12 mouse cellular contexts compared by ENCODE assay signal in the genomic region with DNA sequence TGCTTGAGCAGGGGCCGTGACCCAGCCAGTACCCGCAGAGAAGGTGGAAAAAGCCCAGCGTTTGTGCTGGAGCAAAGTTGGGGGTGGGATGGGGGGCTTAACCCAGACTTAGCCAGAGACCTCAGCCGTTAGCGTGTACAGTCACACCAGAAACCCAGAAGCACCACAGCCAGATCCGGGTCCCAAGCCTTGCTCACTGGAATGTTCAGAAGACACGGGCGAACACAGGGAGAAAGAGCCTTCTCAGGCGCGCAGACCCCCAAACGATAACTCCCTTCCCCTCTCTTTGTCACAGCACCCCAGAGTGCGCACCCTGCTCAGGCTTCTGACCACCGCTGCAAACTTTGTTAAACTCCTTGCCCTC. TPM values are rescaled to one million over a fixed set of nuclear protein-coding genes. Genes with fewer than 3 reads are reported as not detected.
A peak's percentile ranks its signal among the peaks of the same experiment; 100 is the strongest.
DNase-seq lines count a peak whose midpoint lies in the region; ATAC-seq and TF ChIP-seq lines count a peak whose summit lies in the region.
"Had no signal": no experiment of that assay in that cellular context is flagged by ENCODE, and none has a peak within 500 bp of the region (broad histone marks: within the 10 kb centered on the region; RNA-seq: fewer than 3 reads in every experiment).

No protein-coding gene starts in this region.

- no peak overlapping the region for H3K27ac ChIP-seq in forebrain, embryonic 12.5 days
- no peak overlapping the region for H3K27ac ChIP-seq in forebrain, embryonic 15.5 days (replicated peaks)
- no peak overlapping the region for H3K27ac ChIP-seq in ES-Bruce4 (ENCODE audit: insufficient read depth, low read length)
- H3K27ac ChIP-seq in hindbrain, embryonic 10.5 days = peak overlapping the region; percentile 59
- no peak overlapping the region for H3K27ac ChIP-seq in liver, embryonic 15.5 days (replicated peaks)
- no peak overlapping the region for H3K27ac ChIP-seq in cerebellum, adult 2 months (ENCODE audit: insufficient read depth, low read length)

- 0% methylated on average over 13 of the region's 13 CpGs for WGBS in forebrain, embryonic 12.5 days
- WGBS in forebrain, embryonic 15.5 days = 0% methylated on average over 13 of the region's 13 CpGs
- under 1% methylated on average over 13 of the region's 13 CpGs for WGBS in hindbrain, embryonic 10.5 days
- under 1% methylated on average over 13 of the region's 13 CpGs for WGBS in liver, embryonic 15.5 days (ENCODE audit: insufficient replicate concordance)
- 4% methylated on average over 13 of the region's 13 CpGs for WGBS in cerebellum, adult 2 months

- H3K4me3 ChIP-seq in forebrain, embryonic 12.5 days (replicated peaks) = peak overlapping the region; percentile 16; the same call in 1 of the 2 replicates
- no peak overlapping the region for H3K4me3 ChIP-seq in forebrain, embryonic 15.5 days
- no peak overlapping the region for H3K4me3 ChIP-seq in ES-Bruce4 (ENCODE audit: low read depth, low read length)
- H3K4me3 ChIP-seq in hindbrain, embryonic 10.5 days = peak overlapping the region; percentile 38
- peak overlapping the region; percentile 25 for H3K4me3 ChIP-seq in liver, embryonic 15.5 days (replicated peaks)
- no peak overlapping the region for H3K4me3 ChIP-seq in cerebellum, adult 2 months (replicated peaks; ENCODE audit: insufficient read depth, low read depth, low read length)
- H3K4me3 ChIP-seq: megakaryocyte, embryonic 14.5 days had no signal

- TF ChIP-seq EP300 in ES-Bruce4 (IDR thresholded peaks at IDR 0.05; ENCODE audit: insufficient read depth, low read depth, low read length) = no peak

- ATAC-seq in forebrain, embryonic 12.5 days (ENCODE audit: low FRiP score) = no peak
- no peak for ATAC-seq in forebrain, embryonic 15.5 days (replicated peaks)
- no peak for ATAC-seq in liver, embryonic 15.5 days (ENCODE audit: insufficient read depth)

- no peak overlapping the region for H3K9ac ChIP-seq in forebrain, embryonic 12.5 days
- no peak overlapping the region for H3K9ac ChIP-seq in forebrain, embryonic 15.5 days (replicated peaks)
- H3K9ac ChIP-seq in ES-Bruce4 (ENCODE audit: low read depth, poor library complexity, severe bottlenecking) = 0 out of 2 replicates have a peak overlapping the region, but pooled peaks have one; percentile 3
- no peak overlapping the region for H3K9ac ChIP-seq in liver, embryonic 15.5 days

- DNase-seq in hindbrain, embryonic 10.5 days (ENCODE audit: low spot score) = no peak
- DNase-seq in layer of hippocampus, adult 8-10 months (ENCODE audit: low spot score in 2 of 2) = no peak
- DNase-seq in cerebellum, adult 9-10 months = no peak
- DNase-seq in cerebellum, adult 2 months = no peak
- DNase-seq: gastrocnemius, postnatal 10 days had no signal

- no peak for TF ChIP-seq POLR2A in ES-Bruce4 (IDR thresholded peaks at IDR 0.05; ENCODE audit: insufficient read depth, low read length)
- TF ChIP-seq POLR2A in cerebellum, adult 2 months (IDR thresholded peaks at IDR 0.05; ENCODE audit: borderline replicate concordance, insufficient read depth, low read length) = no peak

- TF ChIP-seq CTCF in ES-Bruce4 (IDR thresholded peaks at IDR 0.05; ENCODE audit: low read depth, low read length) = no peak
- TF ChIP-seq CTCF in cerebellum, adult 2 months (IDR thresholded peaks at IDR 0.05; ENCODE audit: borderline replicate concordance, insufficient read depth, low read depth, low read length) = no peak

- peak overlapping the region; percentile 34 for H3K4me2 ChIP-seq in forebrain, embryonic 12.5 days
- H3K4me2 ChIP-seq in forebrain, embryonic 15.5 days (replicated peaks) = no peak overlapping the region; the same call in 1 of the 2 replicates
- peak overlapping the region; percentile 43 for H3K4me2 ChIP-seq in liver, embryonic 15.5 days

- peaks cover 26% of the 10 kb centered on the region for H3K4me1 ChIP-seq in forebrain, embryonic 12.5 days
- peaks cover 18% of the 10 kb centered on the region for H3K4me1 ChIP-seq in forebrain, embryonic 15.5 days
- H3K4me1 ChIP-seq in ES-Bruce4 (ENCODE audit: control insufficient read depth, insufficient read depth, low read length) = no peaks in the 10 kb centered on the region
- peaks cover 47% of the 10 kb centered on the region for H3K4me1 ChIP-seq in hindbrain, embryonic 10.5 days (replicated peaks)
- no peaks in the 10 kb centered on the region for H3K4me1 ChIP-seq in liver, embryonic 15.5 days (replicated peaks)
- no peaks in the 10 kb centered on the region for H3K4me1 ChIP-seq in cerebellum, adult 2 months (ENCODE audit: control insufficient read depth, insufficient read depth, low read length)
- H3K4me1 ChIP-seq: megakaryocyte, embryonic 14.5 days had no signal

- H3K36me3 ChIP-seq in forebrain, embryonic 12.5 days (replicated peaks) = no peaks in the 10 kb centered on the region
- no peaks in the 10 kb centered on the region for H3K36me3 ChIP-seq in forebrain, embryonic 15.5 days
- H3K36me3 ChIP-seq in ES-Bruce4 (ENCODE audit: control insufficient read depth, insufficient read depth, low read length, poor library complexity, severe bottlenecking) = no peaks in the 10 kb centered on the region
- no peaks in the 10 kb centered on the region for H3K36me3 ChIP-seq in hindbrain, embryonic 10.5 days
- H3K36me3 ChIP-seq in liver, embryonic 15.5 days (replicated peaks) = no peaks in the 10 kb centered on the region

- peaks cover 100% of the 10 kb centered on the region for H3K27me3 ChIP-seq in forebrain, embryonic 12.5 days
- peaks cover 99% of the 10 kb centered on the region for H3K27me3 ChIP-seq in forebrain, embryonic 15.5 days
- H3K27me3 ChIP-seq in ES-Bruce4 (ENCODE audit: control insufficient read depth, insufficient read depth, low read length, poor library complexity, severe bottlenecking) = peaks cover 22% of the 10 kb centered on the region
- peaks cover 100% of the 10 kb centered on the region for H3K27me3 ChIP-seq in hindbrain, embryonic 10.5 days (ENCODE audit: insufficient read depth, poor library complexity, severe bottlenecking)
- peaks cover 100% of the 10 kb centered on the region for H3K27me3 ChIP-seq in liver, embryonic 15.5 days
- H3K27me3 ChIP-seq in cerebellum, adult 2 months (ENCODE audit: control insufficient read depth, insufficient read depth, low read length) = peaks cover 3% of the 10 kb centered on the region; the same call in 1 of the 2 replicates

- no peaks in the 10 kb centered on the region for H3K9me3 ChIP-seq in forebrain, embryonic 12.5 days
- H3K9me3 ChIP-seq in forebrain, embryonic 15.5 days = no peaks in the 10 kb centered on the region
- no peaks in the 10 kb centered on the region for H3K9me3 ChIP-seq in ES-Bruce4 (replicated peaks; ENCODE audit: control insufficient read depth, insufficient read depth, low read length, poor library complexity, severe bottlenecking)
- H3K9me3 ChIP-seq in hindbrain, embryonic 10.5 days = 0 out of 2 replicates have a peak, but pooled peaks cover 5% of the 10 kb centered on the region
- no peaks in the 10 kb centered on the region for H3K9me3 ChIP-seq in liver, embryonic 15.5 days (replicated peaks)

RNA-seq across cellular contexts. Expression of gene Pax2, which starts 14.1 kb away (rescaled TPM):
- 0.08 and 0.19 TPM in 2 replicates for polyA plus RNA-seq in forebrain, embryonic 12.5 days (2016; fragmentation: Nextera tagmentation; extraction: Ambion mirVana)
- polyA plus RNA-seq in forebrain, embryonic 15.5 days (2015; fragmentation: Nextera tagmentation; extraction: Ambion mirVana) = 0.09 TPM in 1 of 2 replicates, not detected in the other
- polyA plus RNA-seq in ES-Bruce4 (2011; ENCODE audit: insufficient read depth, insufficient read length, low read depth, missing spikeins) = not detected in 2 replicates
- 3.2 and 8.2 TPM in 2 replicates for polyA plus RNA-seq in hindbrain, embryonic 10.5 days (2016; fragmentation: Nextera tagmentation; extraction: Ambion mirVana)
- polyA plus RNA-seq in liver, embryonic 15.5 days (2015; fragmentation: Nextera tagmentation; extraction: Ambion mirVana) = not detected in 2 replicates
- under 1 TPM in 2 of 4 experiments, not detected in 2; 0.30 to 0.36 TPM for total RNA-seq in layer of hippocampus, adult 8-10 months (2022)
- 8.4 and 9.0 TPM in 2 replicates for polyA plus RNA-seq in cerebellum, adult 2 months (2012; rRNA removed)
- total RNA-seq: gastrocnemius, postnatal 10 days had no signal
- polyA plus RNA-seq: C2C12; spleen, adult 2 months had no signal

Comparison
In these comparisons a context has a peak if more than half of its experiments do, and no peak if none do; other contexts are left out.
1. H3K4me3 ChIP-seq: peak in forebrain, embryonic 12.5 days (single experiment), hindbrain, embryonic 10.5 days (single experiment) and liver, embryonic 15.5 days (single experiment); none in forebrain, embryonic 15.5 days (single experiment), ES-Bruce4 (single experiment) and cerebellum, adult 2 months (single experiment).